Mouse (Mus musculus): ENCODE results near the gene Ints7. TPM values are rescaled to one million over a fixed set of nuclear protein-coding genes. Genes with fewer than 3 reads are reported as not detected.

Gene Ints7
- total RNA-seq, 2 experiments from 2014 or later: 23.0 to 23.2 TPM

DNA sequence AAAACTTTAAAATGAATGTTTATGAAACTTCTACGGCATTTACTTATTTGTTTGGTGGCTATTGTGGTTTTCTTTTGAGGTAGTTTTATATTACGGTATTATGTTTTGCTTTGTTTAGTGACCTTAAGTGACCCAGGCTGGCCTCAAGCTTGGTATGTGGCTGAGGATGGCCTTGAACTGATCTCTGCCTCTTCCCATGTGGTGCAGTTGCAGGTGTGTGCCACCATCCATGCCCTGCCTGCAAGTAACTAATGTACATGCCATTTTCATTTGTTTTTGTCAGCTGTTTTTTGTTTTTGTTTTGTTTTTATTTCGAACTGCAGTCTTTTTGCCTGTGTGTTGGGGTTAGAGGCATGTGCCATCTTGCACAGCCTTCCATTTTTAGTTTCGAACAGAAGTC is 6.2 kb downstream of the Ints7 start:
- DNase-seq: no peak
- intact Hi-C loops (cut with DNase I): loop anchor here (5.0 kb wide), 1 partner anchor 136 kb away; the partner anchor contains the start of gene Lpgat1

DNA sequence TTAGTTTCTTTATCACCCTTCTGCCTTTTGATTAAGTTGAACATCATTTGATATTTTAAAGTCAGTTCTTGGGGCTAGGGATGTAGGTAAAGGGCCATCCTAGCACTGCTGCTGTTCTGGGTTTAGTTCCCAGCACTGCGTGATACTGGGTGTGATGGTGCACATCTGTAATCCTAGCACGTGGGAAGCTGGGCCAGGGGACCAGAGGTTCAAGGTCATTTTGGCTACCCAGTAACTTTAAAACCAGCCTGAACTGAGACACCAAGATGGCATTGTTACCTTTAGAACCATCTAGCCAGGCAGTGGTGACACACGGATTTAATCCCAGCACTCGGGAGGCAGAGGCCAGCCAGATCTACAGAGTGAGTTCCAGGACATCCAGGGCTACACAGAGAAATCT is 8.4 kb downstream of the Ints7 start:
- DNase-seq: no peak
- intact Hi-C loops (cut with DNase I): loop anchor here (5.0 kb wide), 1 partner anchor 133 kb away; the partner anchor contains the start of gene Lpgat1

GRCm38 (mm10) chr1:191584483-191584882 is 9.0 kb downstream of the Ints7 start:
- DNase-seq: no peak
- intact Hi-C loops (cut with DNase I): loop anchor here (5.0 kb wide), 1 partner anchor 133 kb away; the partner anchor contains the start of gene Lpgat1

GRCm38 (mm10) chr1:191585704-191586103 is 10.3 kb downstream of the Ints7 start:
- intact Hi-C loops (cut with DNase I): no loop called here
- DNase-seq: no peak

GRCm38 (mm10) chr1:191587062-191587461 is 11.6 kb downstream of the Ints7 start:
- DNase-seq: no peak
- intact Hi-C loops (cut with DNase I): no loop called here

DNA sequence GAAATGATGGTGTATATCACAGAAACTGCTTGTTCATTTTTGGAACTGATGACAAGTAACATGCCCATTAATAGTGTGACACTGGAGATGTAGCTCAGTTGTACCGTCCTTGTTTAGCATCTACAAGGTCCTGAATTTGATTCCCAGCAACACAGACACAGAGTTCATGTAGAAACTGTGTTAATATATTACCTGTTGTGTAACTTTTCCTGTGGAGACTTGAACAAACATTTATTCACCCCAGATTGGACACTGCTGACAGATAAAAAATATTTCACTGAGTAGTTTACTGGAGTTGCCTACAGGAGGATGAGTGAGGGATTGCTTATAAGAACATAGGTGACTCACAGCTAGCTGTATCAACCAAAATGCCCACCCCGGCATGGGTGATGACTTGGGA is 13.3 kb downstream of the Ints7 start:
- intact Hi-C loops (cut with DNase I): no loop called here
- no peak for DNase-seq

DNA sequence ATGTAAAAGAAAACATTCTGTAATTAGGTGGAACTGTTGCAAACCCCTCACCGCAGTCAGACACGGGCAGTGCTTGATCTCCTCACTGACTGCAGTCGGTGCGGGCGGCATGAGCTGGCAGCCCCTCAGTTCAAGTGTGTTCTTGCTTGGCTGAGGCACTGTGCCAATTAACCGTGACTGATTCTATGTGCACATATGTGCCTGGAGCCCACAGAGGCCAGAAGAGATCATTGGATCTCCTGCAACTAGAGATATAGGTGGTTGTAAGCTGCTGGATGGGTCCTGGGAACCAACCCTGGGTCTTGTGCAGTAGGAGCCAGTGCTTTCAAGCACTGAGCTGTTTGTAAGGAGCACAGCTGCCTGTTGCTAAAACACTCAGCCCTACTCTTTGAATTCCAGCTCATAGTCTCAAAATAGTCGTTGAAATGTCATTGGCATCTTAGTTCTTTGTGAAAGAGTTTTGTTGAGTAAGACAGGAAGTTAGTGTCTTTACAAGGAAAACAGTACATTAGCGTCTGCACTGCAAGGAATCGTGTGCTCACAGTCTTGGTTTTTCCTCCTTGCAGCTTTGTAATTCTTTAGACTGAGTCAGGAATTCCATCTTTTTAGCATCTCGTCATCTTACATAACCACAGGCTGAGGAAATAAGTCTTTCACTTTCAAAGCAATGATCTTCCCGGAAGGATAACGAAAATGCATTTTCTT is 16.7 kb downstream of the Ints7 start:
- intact Hi-C loops (cut with DNase I): loop anchor here (10.0 kb wide), 1 partner anchor 513 kb away; no protein-coding TSS in a partner anchor
- peak; percentile 22 to 41 for DNase-seq

DNA sequence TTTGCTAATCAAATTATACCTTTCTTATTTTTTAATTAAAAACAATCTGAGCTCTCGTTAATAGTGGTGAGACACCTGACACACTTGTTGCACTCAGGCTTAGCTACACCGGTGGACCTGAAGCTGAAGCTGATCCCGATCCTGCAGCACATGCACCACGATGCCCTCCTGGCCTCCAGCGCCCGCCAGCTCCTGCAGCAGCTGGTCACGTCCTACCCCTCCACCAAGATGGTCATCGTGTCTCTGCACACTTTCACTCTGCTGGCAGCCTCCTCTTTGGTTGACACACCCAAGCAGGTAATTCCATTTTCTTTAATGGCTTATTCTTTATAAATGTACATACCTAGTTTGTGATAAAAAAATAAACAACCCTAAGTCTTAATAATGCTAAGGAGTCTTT is 20.6 kb downstream of the Ints7 start:
- no peak for DNase-seq
- intact Hi-C loops (cut with DNase I): loop anchor here (10.0 kb wide), 1 partner anchor 509 kb away; no protein-coding TSS in a partner anchor

DNA sequence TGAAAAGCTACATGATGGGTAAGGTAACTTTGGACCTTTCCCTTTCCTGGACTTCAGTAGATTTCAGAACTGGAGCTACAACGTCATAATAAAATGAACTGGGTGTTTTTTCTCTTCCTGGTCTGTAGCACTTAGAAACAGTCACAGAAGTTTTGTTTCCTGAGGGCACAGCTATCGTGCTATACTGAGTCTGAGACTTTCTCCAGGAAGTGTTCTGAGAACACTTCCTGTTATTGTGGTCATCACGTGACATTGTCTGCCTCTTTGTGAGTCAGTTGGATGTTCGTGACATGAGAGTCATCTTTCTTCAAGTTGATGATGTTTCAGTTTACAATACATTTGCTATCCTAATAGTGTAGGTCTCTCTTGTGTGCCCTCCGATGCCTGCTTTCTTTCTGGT is 23.8 kb downstream of the Ints7 start:
- no peak for DNase-seq
- intact Hi-C loops (cut with DNase I): loop anchor here (10.0 kb wide), 1 partner anchor 506 kb away; no protein-coding TSS in a partner anchor

- intact Hi-C loops (cut with DNase I): no loop called here
- no peak for DNase-seq
These were observed 29.3 kb downstream of the Ints7 start for GRCm38 (mm10) chr1:191604690-191605089.

DNA sequence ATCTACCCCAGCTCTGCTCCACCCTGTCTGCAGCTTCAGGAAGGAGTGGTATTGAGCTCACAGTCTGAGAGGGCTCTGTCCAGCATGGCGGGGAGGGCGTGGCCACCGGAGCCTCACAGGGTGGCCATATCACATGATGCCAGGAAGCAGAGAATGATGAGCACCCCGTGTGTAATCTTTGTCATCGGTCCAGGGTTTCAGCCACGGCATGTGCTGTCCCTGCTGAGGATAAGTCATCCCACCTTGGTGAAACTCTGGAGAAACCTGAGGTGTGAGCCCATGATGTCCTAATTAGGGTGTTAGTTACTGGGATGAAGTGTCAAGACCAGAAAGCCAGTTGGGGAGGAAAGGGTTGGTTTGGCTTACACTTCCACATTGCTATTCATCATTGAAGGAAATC is 33.6 kb downstream of the Ints7 start:
- intact Hi-C loops (cut with DNase I): no loop called here
- no peak for DNase-seq

GRCm38 (mm10) chr1:191609578-191609977 is 34.1 kb downstream of the Ints7 start:
- intact Hi-C loops (cut with DNase I): no loop called here
- DNase-seq: no peak

GRCm38 (mm10) chr1:191610357-191610756 is 34.9 kb downstream of the Ints7 start:
- intact Hi-C loops (cut with DNase I): no loop called here
- DNase-seq: no peak

GRCm38 (mm10) chr1:191611686-191612085 is 36.2 kb downstream of the Ints7 start:
- intact Hi-C loops (cut with DNase I): no loop called here
- DNase-seq: no peak

DNA sequence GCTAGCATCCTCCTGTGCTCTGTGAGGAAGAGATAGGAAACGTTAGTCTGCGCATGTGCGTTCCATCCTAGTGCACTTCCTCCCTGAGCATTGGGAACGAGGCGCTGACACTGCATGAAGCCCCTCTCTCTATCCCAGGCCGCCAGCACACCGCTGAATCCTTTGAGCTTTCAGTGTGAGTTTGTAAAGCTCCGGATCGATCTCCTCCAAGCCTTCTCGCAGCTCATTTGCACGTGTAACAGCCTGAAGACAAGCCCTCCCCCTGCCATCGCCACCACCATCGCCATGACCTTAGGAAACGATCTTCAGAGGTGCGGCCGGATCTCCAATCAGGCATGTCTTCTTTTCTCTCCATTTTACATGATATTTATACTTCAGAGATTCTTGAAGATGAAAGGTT is 37.4 kb downstream of the Ints7 start:
- intact Hi-C loops (cut with DNase I): no loop called here
- DNase-seq: no peak

DNA sequence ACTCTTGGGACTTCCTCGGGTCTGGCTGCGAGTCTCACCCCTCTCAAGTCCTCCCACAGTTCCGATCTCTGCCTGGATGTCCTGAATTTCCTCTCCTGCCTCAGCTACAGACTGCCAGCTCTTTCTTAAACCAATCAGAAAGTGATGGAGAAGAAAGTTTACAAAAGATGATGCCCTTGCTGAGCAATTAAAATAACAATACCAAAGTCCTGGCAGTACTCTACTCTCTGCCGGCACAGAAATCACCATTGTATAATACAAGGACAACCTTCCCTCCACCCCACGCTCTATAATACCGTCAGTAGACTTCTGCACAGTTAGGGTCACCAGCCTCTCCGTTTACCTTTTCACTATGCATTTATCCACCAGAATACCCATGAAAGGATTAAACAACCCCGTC is 40.8 kb downstream of the Ints7 start:
- DNase-seq: no peak
- intact Hi-C loops (cut with DNase I): no loop called here

GRCm38 (mm10) chr1:191617589-191617988 is 42.2 kb downstream of the Ints7 start:
- no peak for DNase-seq
- intact Hi-C loops (cut with DNase I): no loop called here

DNA sequence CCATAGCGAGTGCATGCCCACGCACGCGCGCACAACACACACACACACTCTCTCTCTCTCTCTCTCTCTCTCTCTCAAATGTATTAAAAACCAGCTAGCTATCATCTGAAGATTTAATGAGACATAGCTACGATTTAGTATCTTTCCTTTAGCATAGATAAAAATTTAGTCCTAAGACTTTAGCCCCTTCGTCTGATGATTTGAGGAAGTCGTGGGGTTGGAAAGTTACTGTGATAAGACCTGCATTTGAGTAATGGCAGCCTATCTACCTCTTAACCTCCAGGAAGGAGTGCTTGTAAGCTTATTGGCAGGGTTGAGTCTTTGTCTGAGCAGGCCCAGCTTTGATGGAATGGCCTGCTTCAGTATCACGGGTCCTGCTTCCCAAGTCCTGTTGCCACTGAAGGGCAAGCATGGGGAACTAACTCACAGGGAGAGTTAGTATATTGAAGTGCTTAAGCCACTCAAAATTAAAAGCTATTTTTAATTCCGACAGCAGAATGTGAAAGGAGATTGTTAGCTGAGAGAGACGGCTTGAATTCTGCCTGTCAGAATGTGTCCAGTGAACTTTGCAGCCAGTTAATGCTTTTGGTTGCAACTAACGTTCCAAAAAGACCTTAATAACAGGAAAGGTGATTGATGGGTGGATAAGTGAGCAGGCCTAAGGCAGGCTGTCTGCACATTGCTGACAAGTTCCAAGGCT is 42.8 kb downstream of the Ints7 start:
- intact Hi-C loops (cut with DNase I): no loop called here

DNA sequence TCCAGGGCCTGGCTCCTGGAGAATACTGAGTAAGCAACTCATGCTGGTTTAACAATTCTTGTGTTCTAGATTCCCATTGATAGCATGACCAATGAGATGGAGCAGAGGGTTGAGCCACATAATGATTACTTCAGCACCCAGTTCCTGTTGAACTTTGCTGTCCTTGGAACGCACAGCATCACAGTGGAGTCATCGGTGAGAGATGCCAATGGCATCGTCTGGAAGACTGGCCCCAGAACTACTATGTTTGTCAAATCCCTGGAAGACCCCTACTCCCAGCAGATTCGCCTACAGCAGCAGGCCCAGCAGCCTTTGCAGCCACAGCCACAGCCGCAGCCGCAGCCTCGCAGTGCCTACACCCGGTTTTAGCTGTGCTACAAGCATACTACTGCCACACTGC is 45.7 kb downstream of the Ints7 start:
- no peak for DNase-seq
- intact Hi-C loops (cut with DNase I): no loop called here

More for the DNA sequence above, 42.8 kb downstream of the Ints7 start:
- DNase-seq: no peak

DNA sequence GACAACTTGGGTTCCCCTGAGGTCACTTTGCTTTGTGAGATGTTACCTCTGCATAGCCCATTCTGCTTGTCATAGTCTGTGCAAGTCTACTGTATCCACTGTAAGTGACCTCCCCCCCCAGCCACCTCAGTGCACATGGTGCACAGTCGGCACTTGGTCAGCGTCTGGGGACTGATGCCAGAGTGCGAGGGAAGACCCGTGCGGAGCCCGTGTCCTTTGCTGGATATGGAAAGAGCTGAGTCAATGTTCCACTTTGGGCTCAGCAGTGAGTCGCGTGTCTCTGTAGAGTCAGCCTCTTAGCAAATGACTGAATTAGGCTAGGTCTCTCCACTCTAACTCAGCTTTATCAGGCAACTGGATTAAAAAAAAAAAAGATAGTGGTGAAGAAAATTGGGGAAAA is 47.4 kb downstream of the Ints7 start:
- intact Hi-C loops (cut with DNase I): no loop called here
- DNase-seq: peak; percentile 73 to 82

GRCm38 (mm10) chr1:191624492-191624891 is 49.1 kb downstream of the Ints7 start:
- intact Hi-C loops (cut with DNase I): no loop called here
- no peak for DNase-seq

DNA sequence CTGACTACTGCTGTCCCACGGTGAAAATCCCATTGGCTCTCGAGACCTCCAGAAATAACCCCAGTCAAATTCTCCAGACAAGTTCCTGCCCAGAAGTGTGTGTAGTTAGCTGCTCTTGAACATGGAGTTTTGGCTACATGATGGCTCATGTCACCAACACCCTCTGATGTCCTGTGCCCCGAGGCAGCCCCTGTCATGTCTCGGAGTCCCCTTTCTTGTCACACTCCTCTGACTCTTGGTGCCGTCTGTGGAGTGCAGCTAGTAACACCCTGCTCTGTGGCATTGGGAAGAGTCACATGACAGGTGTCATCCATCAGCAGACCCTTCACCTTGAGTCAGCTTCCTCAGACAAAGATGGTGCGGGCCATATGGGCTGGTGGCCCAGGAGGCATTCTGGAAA is 49.6 kb downstream of the Ints7 start:
- no peak for DNase-seq
- intact Hi-C loops (cut with DNase I): loop anchor here (5.0 kb wide), 1 partner anchor 92 kb away; the partner anchor contains the start of gene Lpgat1
